Mouse (Mus musculus): ENCODE data around the gene Ciao1. TPM values are rescaled to one million over a fixed set of nuclear protein-coding genes. Genes with fewer than 3 reads are reported as not detected.

Ciao1 gene
- total RNA-seq, 2 experiments from 2014 or later, result 74.7 to 75.6 TPM

Other genes with a start within 250 kb of the Ciao1 start
- 10 to 100 TPM; 11.9 to 12.4 TPM for gene Ap4e1, start 239.1 kb downstream of the Ciao1 start, total RNA-seq (2021)
- gene Blvra, start 177.2 kb downstream of the Ciao1 start, total RNA-seq (2021), result 10 to 100 TPM; 21.5 to 21.9 TPM
- gene Ncaph, start 113.9 kb downstream of the Ciao1 start, total RNA-seq (2021), result 1 to 10 TPM; 3.7 to 4.2 TPM
- 1 to 10 TPM; 3.3 to 4.4 TPM for gene Itpripl1, start 104.4 kb downstream of the Ciao1 start, total RNA-seq (2021)
- gene 1810024B03Rik, start 39.5 kb downstream of the Ciao1 start, total RNA-seq (2021), result under 1 TPM; 0.33 to 0.36 TPM
- 10 to 100 TPM; 73.1 to 81.4 TPM for gene Snrnp200, start 39.4 kb downstream of the Ciao1 start, total RNA-seq (2021)
- gene Tmem127, start 92 bp upstream of the Ciao1 start, total RNA-seq (2021), result 100 to 1,000 TPM in 1 of 2 experiments, 10 to 100 TPM in 1; 99.7 to 105 TPM
- gene Stard7, start 22.4 kb upstream of the Ciao1 start, total RNA-seq (2021), result 100 to 1,000 TPM; 156 to 174 TPM
- gene Dusp2, start 88.3 kb upstream of the Ciao1 start, total RNA-seq (2021), result 1 to 10 TPM; 2.8 to 4.1 TPM
- not detected for gene Astl, start 90.8 kb upstream of the Ciao1 start, total RNA-seq (2021)
- gene Adra2b, start 115.4 kb upstream of the Ciao1 start, total RNA-seq (2021), result under 1 TPM; 0.42 to 0.46 TPM
- gene Gpat2, start 177.4 kb upstream of the Ciao1 start, total RNA-seq (2021), result under 1 TPM; 0.22 to 0.25 TPM
- gene Fahd2a, start 196.7 kb upstream of the Ciao1 start, total RNA-seq (2021), result 10 to 100 TPM; 16.7 to 17.6 TPM

Data from left cerebral cortex, postnatal 14 days (tissue).